Mouse (Mus musculus): ENCODE measurements around the gene Fcor. TPM values are rescaled to one million over a fixed set of nuclear protein-coding genes. Genes with fewer than 3 reads are reported as not detected.

Gene Fcor
- polyA plus RNA-seq (2014; fragmentation: Nextera tagmentation; extraction: Ambion mirVana) = 13.1 and 13.2 TPM in 2 replicates

GRCm38 (mm10) chr8:3671980-3672491 is at the start of gene Fcor:
TSS of gene Fcor (minus strand) at chr8:3672362.
- Histone ChIP-seq H3K27ac (ENCODE audit: low read depth, low read length) (peak within 1 kb of the TSS; percentile 70), H3K4me3 (ENCODE audit: low read depth, low read length) (peak within 1 kb of the TSS; percentile 47), H3K4me2 (ENCODE audit: low read length) (peak within 1 kb of the TSS; percentile 65), H3K9me3 (replicated peaks; ENCODE audit: control insufficient read depth, low read length) (no peaks in the 10 kb centered on the region), H3K9ac (ENCODE audit: low read length) (peak within 1 kb of the TSS; percentile 70), H3K36me3 (ENCODE audit: control insufficient read depth, insufficient read depth, low read length) (no peaks in the 10 kb centered on the region), H3K4me1 (ENCODE audit: control insufficient read depth, insufficient read depth, low read length) (no peaks in the 10 kb centered on the region), H3K27me3 (replicated peaks; ENCODE audit: control insufficient read depth, insufficient read depth, low read length) (no peaks in the 10 kb centered on the region)
- ATAC-seq (peak; percentile 84), DNase-seq (ENCODE audit: low spot score) (peak; percentile 87)
- WGBS = under 1% methylated on average over 23 of the region's 23 CpGs

- no peaks in the 10 kb centered on the region for H3K27me3 ChIP-seq (replicated peaks; ENCODE audit: control insufficient read depth, insufficient read depth, low read length)
- H3K9me3 ChIP-seq (replicated peaks; ENCODE audit: control insufficient read depth, low read length) = no peaks in the 10 kb centered on the region
- H3K4me2 ChIP-seq (ENCODE audit: low read length) = no peak overlapping the region
- H3K9ac ChIP-seq (ENCODE audit: low read length) = no peak overlapping the region
- 21% methylated on average over 1 of the region's 1 CpGs for WGBS
- peak; percentile 58 for DNase-seq (ENCODE audit: low spot score)
- H3K4me3 ChIP-seq (ENCODE audit: low read depth, low read length) = no peak overlapping the region
- no peak for ATAC-seq
- H3K36me3 ChIP-seq (ENCODE audit: control insufficient read depth, insufficient read depth, low read length) = no peaks in the 10 kb centered on the region
- no peak overlapping the region for H3K27ac ChIP-seq (ENCODE audit: low read depth, low read length)
- H3K4me1 ChIP-seq (ENCODE audit: control insufficient read depth, insufficient read depth, low read length) = no peaks in the 10 kb centered on the region
Observed at GRCm38 (mm10) chr8:3721041-3721440, 48.9 kb upstream of the Fcor start.

- H3K9ac ChIP-seq (ENCODE audit: low read length) = no peak within 1 kb of the TSS
- no peaks in the 10 kb centered on the region for H3K9me3 ChIP-seq (replicated peaks; ENCODE audit: control insufficient read depth, low read length)
- DNase-seq (ENCODE audit: low spot score) = no peak
- no peaks in the 10 kb centered on the region for H3K4me1 ChIP-seq (ENCODE audit: control insufficient read depth, insufficient read depth, low read length)
- no peak within 1 kb of the TSS for H3K27ac ChIP-seq (ENCODE audit: low read depth, low read length)
- no peak within 1 kb of the TSS for H3K4me2 ChIP-seq (ENCODE audit: low read length)
- no peak for ATAC-seq
- no peaks in the 10 kb centered on the region for H3K27me3 ChIP-seq (replicated peaks; ENCODE audit: control insufficient read depth, insufficient read depth, low read length)
- H3K36me3 ChIP-seq (ENCODE audit: control insufficient read depth, insufficient read depth, low read length) = no peaks in the 10 kb centered on the region
- no peak within 1 kb of the TSS for H3K4me3 ChIP-seq (ENCODE audit: low read depth, low read length)
- 77% methylated on average over 5 of the region's 5 CpGs for whole genome bisulfite sequencing
Observed at GRCm38 (mm10) chr8:3720551-3720950, 48.4 kb upstream of the Fcor start, which contains the start of gene Clec4g. TSS of gene Clec4g (minus strand) at chr8:3720651.

GRCm38 (mm10) chr8:3718559-3718958 is 46.4 kb upstream of the Fcor start:
- H3K36me3 ChIP-seq (ENCODE audit: control insufficient read depth, insufficient read depth, low read length) = no peaks in the 10 kb centered on the region
- no peak overlapping the region for H3K4me3 ChIP-seq (ENCODE audit: low read depth, low read length)
- 22% methylated on average over 14 of the region's 14 CpGs for WGBS
- H3K4me2 ChIP-seq (ENCODE audit: low read length) = no peak overlapping the region
- H3K27me3 ChIP-seq (replicated peaks; ENCODE audit: control insufficient read depth, insufficient read depth, low read length) = no peaks in the 10 kb centered on the region
- no peak overlapping the region for H3K9ac ChIP-seq (ENCODE audit: low read length)
- H3K4me1 ChIP-seq (ENCODE audit: control insufficient read depth, insufficient read depth, low read length) = no peaks in the 10 kb centered on the region
- H3K27ac ChIP-seq (ENCODE audit: low read depth, low read length) = no peak overlapping the region
- DNase-seq (ENCODE audit: low spot score) (peak; percentile 50), ATAC-seq (peak; percentile 61; the same call in 1 of the 2 replicates)
- no peaks in the 10 kb centered on the region for H3K9me3 ChIP-seq (replicated peaks; ENCODE audit: control insufficient read depth, low read length)

GRCm38 (mm10) chr8:3717321-3717954 is 45.3 kb upstream of the Fcor start:
- Histone ChIP-seq H3K9me3 (replicated peaks; ENCODE audit: control insufficient read depth, low read length) (no peaks in the 10 kb centered on the region), H3K27ac (ENCODE audit: low read depth, low read length) (no peak overlapping the region), H3K27me3 (replicated peaks; ENCODE audit: control insufficient read depth, insufficient read depth, low read length) (no peaks in the 10 kb centered on the region), H3K4me1 (ENCODE audit: control insufficient read depth, insufficient read depth, low read length) (no peaks in the 10 kb centered on the region), H3K36me3 (ENCODE audit: control insufficient read depth, insufficient read depth, low read length) (no peaks in the 10 kb centered on the region), H3K9ac (ENCODE audit: low read length) (no peak overlapping the region), H3K4me3 (ENCODE audit: low read depth, low read length) (no peak overlapping the region), H3K4me2 (ENCODE audit: low read length) (no peak overlapping the region)
- WGBS = 88% methylated on average over 12 of the region's 12 CpGs
- DNase-seq (ENCODE audit: low spot score) (no peak), ATAC-seq (no peak)

- Histone ChIP-seq H3K9me3 (replicated peaks; ENCODE audit: control insufficient read depth, low read length) (no peaks in the 10 kb centered on the region), H3K36me3 (ENCODE audit: control insufficient read depth, insufficient read depth, low read length) (no peaks in the 10 kb centered on the region), H3K4me3 (ENCODE audit: low read depth, low read length) (no peak overlapping the region), H3K27me3 (replicated peaks; ENCODE audit: control insufficient read depth, insufficient read depth, low read length) (no peaks in the 10 kb centered on the region), H3K9ac (ENCODE audit: low read length) (no peak overlapping the region), H3K4me2 (ENCODE audit: low read length) (no peak overlapping the region), H3K27ac (ENCODE audit: low read depth, low read length) (no peak overlapping the region), H3K4me1 (ENCODE audit: control insufficient read depth, insufficient read depth, low read length) (no peaks in the 10 kb centered on the region)
- ATAC-seq = no peak
- 71% methylated on average over 2 of the region's 2 CpGs for WGBS
- no peak for DNase-seq (ENCODE audit: low spot score)
Observed at GRCm38 (mm10) chr8:3711646-3712045, 39.5 kb upstream of the Fcor start.

GRCm38 (mm10) chr8:3710312-3710711 is 38.1 kb upstream of the Fcor start:
- H3K36me3 ChIP-seq (ENCODE audit: control insufficient read depth, insufficient read depth, low read length) = no peaks in the 10 kb centered on the region
- no peak for DNase-seq (ENCODE audit: low spot score)
- 81% methylated on average over 3 of the region's 3 CpGs for WGBS

GRCm38 (mm10) chr8:3707611-3708010 is 35.4 kb upstream of the Fcor start:
- DNase-seq (ENCODE audit: low spot score) = no peak
- Histone ChIP-seq H3K4me3 (ENCODE audit: low read depth, low read length) (no peak overlapping the region), H3K9me3 (replicated peaks; ENCODE audit: control insufficient read depth, low read length) (no peaks in the 10 kb centered on the region), H3K4me1 (ENCODE audit: control insufficient read depth, insufficient read depth, low read length) (no peaks in the 10 kb centered on the region), H3K4me2 (ENCODE audit: low read length) (no peak overlapping the region), H3K27ac (ENCODE audit: low read depth, low read length) (no peak overlapping the region), H3K9ac (ENCODE audit: low read length) (no peak overlapping the region), H3K27me3 (replicated peaks; ENCODE audit: control insufficient read depth, insufficient read depth, low read length) (no peaks in the 10 kb centered on the region), H3K36me3 (ENCODE audit: control insufficient read depth, insufficient read depth, low read length) (no peaks in the 10 kb centered on the region)
- 77% methylated on average over 7 of the region's 7 CpGs for WGBS
- no peak for ATAC-seq

More at GRCm38 (mm10) chr8:3710312-3710711, 38.1 kb upstream of the Fcor start:
- no peak for ATAC-seq
- no peak overlapping the region for H3K27ac ChIP-seq (ENCODE audit: low read depth, low read length)
- no peaks in the 10 kb centered on the region for H3K9me3 ChIP-seq (replicated peaks; ENCODE audit: control insufficient read depth, low read length)
- H3K27me3 ChIP-seq (replicated peaks; ENCODE audit: control insufficient read depth, insufficient read depth, low read length) = no peaks in the 10 kb centered on the region
- no peak overlapping the region for H3K4me2 ChIP-seq (ENCODE audit: low read length)
- no peak overlapping the region for H3K4me3 ChIP-seq (ENCODE audit: low read depth, low read length)
- H3K4me1 ChIP-seq (ENCODE audit: control insufficient read depth, insufficient read depth, low read length) = no peaks in the 10 kb centered on the region
- H3K9ac ChIP-seq (ENCODE audit: low read length) = no peak overlapping the region

GRCm38 (mm10) chr8:3705711-3706110 is 33.5 kb upstream of the Fcor start:
- Histone ChIP-seq H3K36me3 (ENCODE audit: control insufficient read depth, insufficient read depth, low read length) (no peaks in the 10 kb centered on the region), H3K4me3 (ENCODE audit: low read depth, low read length) (no peak overlapping the region), H3K27ac (ENCODE audit: low read depth, low read length) (no peak overlapping the region), H3K9me3 (replicated peaks; ENCODE audit: control insufficient read depth, low read length) (no peaks in the 10 kb centered on the region), H3K27me3 (replicated peaks; ENCODE audit: control insufficient read depth, insufficient read depth, low read length) (no peaks in the 10 kb centered on the region), H3K4me1 (ENCODE audit: control insufficient read depth, insufficient read depth, low read length) (no peaks in the 10 kb centered on the region), H3K9ac (ENCODE audit: low read length) (no peak overlapping the region), H3K4me2 (ENCODE audit: low read length) (no peak overlapping the region)
- no peak for ATAC-seq
- no peak for DNase-seq (ENCODE audit: low spot score)
- 65% methylated on average over 4 of the region's 4 CpGs for WGBS
